Mouse (Mus musculus) layer of hippocampus, adult 18-20 months (tissue): ENCODE measurements around the gene Mast4. TPM values are rescaled to one million over a fixed set of nuclear protein-coding genes. Genes with fewer than 3 reads are reported as not detected.

ENCODE experiments used
- DNase-seq, 2 experiments: peaks; one replicate each; pipeline ENCODE4 v3.0.0; 2022; ENCODE audit warnings: low spot score in 2 of 2
- total RNA-seq, 2 experiments: library from RNA; stranded (reverse); gene quantifications; 2 replicates each; pipeline ENCODE4 v1.2.3; 2021

Gene Mast4
- total RNA-seq, 2 experiments from 2014 or later, result 60.1 to 68.2 TPM

DNA sequence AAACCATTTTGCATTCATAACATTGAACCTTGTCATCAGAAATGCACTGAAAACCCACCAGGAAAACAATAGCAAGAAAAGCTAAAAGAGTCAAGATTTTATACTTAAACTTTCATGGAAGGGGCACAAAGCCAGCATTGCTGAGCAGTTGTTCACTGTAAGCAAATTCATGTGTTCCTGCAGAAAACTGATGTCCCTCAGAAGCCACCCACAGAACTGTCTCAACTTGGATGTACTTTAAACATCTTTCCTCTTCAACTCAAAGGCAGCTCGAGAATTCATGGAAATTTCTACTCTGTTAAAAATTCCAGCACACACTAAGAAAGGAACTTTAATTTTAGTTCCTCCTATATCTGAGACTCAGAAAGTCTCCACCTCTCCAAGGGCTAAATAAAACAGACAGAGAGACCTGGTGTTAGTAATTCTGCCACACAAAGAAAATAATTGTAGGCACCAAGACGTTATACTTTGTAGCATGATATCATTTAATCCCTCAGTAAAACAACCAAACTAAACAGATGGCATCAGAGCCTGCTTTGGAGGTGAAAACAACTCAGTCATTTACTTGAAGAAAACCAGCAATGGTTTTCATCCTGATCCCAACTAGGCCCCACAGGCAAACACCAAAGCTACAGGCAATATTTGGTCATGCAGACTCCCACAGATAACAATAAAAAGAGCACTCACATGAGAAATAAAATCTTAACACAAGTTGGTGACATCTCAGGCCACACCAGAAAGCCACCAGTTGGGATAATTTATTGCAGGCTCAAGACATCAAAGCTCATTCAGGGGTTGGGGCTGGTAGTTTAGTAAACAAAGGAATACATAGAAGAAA lies 134.3 kb downstream of the Mast4 start:
- peak in 1 of 2 experiments; percentile 7 for DNase-seq

DNA sequence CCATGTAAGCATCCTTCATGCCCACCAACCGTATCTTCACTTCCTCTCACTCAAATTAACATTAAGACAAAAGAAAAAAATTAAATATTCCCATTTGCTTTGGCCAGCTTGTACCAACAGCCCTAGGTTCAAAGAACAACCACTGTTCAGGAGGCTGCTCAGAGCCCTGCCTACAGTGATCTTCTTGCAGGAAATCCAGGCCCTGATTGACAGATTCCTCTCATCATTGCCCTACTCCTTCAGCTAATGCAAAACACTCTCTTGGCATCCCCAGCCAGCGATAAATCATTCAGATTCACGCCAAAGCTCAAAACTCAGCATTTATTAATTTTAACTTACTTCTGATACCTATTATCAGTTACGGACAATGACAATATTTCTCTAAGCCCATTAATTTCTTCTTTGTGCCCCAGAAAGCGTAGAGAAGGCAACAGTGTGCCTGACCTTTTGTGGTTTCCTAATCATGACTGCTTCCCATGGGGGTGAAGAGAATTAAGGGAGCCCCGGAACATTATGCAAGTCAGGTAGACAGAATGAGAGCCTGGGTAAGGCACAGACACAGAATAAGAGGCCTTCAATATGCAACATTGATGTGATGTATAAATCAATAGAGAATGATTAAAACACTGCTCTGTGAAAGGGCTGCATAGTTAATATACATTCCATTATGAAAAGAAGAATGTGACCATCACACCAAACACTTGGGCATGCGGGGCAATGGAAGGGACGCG lies 135.9 kb downstream of the Mast4 start:
- DNase-seq, result no peak

DNA sequence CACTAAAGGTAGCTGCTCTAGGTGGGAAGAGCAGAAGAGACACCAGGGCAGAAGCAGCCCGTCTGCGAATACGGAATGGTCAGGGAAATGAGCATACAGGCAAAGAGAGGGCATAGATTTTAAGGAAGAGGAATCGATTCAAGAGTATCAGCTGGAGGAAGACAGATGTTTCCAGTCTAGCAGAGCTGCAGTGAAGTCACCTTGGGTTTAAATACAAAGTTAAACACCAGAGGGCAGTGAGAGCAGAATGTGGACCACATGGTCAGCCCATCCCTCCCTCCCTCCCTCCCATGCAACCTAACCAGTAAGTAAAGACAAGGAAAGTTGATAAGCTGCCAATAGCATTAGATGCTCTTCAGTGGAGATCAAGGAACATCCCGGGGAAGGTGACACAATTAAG lies 138.0 kb downstream of the Mast4 start:
- no peak for DNase-seq

DNA sequence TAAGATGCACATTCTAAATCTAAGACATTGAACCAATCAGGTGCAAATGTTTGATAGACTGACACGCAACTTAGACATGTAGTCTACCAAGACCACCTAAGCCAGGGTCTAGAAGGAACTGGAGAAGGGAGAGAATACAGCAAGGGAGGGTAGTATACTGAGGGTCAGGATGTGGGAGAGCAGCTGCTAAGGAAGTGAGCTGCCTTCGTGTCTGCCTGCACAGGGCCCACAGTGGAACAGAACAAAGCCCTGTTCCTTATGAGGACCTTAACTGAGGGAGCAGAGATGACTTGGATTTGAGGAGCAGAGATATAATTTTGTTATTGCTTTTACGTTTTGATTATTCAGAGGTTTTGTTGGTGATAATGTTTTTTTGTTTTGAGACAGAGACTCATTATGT lies 138.4 kb downstream of the Mast4 start:
- DNase-seq, result no peak

DNA sequence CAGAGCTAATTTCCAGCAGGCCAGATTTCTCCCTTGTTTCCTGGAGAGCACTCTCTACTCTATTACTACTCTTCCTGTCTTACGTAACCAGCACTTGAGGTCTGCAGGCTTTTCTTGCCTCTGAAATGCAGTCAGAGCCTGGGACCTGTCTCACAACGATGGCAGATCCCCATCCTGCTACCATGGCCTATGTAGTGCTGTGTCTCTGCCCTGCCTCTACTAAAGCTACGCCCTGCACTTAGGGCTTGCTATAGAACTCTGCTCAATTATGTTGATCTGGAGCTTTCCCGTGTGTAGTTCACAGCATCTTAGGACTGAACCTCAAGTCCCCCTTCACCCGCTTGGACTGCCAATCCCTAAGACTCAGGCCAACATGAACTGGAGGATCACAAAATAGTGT lies 150.7 kb downstream of the Mast4 start:
- no peak for DNase-seq

DNA sequence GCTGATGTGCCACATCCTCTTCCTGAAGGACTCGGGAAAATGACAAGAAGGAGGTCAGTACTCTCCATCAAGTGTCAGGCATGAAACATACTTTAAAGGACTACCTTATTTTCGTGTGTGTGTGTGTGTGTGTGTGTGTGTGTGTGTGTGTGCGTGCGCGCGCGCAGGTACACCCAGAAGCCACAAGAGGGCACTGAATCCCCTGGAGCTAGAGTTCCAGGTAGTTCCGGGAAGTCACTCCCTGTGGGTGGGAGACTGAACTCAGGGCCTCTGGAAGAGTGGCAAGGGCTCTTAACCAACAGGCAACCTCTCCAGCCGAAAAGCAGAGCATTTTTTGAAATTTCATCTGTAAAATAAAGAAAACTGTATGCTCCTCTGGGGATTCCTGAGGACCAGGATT lies 152.5 kb downstream of the Mast4 start:
- DNase-seq, result no peak

DNA sequence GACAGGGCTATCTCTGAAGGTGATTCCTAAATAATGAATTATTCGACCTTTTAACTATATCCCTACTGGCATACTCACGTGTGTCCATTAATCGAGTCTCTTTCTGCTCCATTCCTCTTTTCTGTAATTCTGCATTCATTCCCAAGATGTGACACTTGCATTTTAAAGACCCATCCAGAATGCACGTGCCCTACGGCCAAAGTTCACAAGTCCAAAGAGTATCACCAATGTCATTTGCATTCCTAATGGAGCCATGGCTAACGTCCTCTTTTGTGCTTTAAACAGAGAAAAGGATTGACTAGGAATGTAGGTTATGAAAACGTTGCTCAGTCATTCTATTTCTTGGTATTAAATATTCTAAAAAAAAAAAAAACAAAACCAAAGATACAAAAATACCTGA lies 157.4 kb downstream of the Mast4 start:
- no peak for DNase-seq

DNA sequence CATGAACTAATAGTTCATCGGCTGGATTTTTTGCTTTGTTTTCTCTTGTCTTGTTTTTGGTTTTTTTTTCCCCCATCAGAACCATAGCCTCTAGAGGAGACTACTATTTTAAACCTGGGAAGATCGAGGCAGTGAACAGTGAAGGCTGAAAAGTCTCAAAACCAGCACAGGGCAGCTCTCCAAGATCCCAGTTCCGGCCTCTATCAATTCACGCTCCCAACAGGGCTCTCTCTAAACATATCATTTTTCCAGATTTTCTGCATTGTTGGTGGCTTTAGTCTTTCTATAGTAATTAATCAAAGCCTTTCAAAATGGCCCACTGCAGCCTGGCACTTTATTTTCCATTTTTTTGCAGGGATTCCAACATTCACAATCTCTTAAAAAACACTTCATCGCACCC lies 159.9 kb downstream of the Mast4 start:
- DNase-seq, result no peak

DNA sequence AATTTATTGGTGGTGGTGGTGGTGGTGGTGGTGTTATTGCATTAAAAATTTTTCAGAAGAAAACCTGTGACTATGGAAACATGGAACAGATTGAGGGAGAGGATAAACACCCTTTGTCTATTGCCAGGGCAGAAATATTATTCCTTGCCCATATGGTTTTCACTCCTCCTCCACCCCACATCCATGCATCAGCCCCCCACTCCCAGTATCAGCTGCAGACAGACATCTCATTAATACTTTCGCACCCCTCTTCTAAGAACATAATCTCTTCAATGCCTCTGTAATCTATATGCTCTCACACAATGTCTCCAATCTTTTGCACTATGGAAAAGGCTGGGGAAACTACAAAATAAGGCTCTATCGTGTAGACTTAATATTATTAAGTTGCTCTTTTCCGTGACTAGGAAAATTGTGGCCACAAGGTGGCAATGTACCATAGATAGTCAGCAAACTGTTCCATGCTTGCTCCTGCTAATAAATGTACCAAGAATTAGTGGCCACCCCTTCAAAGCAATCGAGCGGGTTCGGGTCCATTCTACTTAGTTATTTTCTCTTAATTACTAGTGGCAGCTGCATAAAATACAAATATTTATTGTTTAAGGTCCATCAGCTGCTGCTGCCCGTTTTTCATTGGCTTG lies 160.6 kb downstream of the Mast4 start:
- DNase-seq, result peak; percentile 46 to 92

DNA sequence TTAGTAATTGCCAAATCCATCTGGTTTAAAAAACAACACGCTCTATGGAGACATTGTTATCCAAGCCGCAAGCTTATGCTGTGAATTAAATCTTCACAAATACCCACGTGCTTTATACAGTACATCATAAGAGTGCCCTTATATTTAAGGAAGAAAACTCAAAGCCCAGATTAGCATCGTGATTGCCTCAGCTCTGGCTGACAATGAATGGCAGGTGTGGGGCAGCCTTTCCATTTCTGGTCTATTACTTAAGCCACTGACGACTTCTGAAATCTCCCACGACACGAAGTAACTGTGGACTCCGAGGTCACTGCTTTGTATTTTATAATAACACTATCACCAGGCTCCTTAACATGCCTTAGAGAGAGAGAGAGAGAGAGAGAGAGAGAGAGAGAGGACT lies 182.4 kb downstream of the Mast4 start:
- DNase-seq, result no peak

DNA sequence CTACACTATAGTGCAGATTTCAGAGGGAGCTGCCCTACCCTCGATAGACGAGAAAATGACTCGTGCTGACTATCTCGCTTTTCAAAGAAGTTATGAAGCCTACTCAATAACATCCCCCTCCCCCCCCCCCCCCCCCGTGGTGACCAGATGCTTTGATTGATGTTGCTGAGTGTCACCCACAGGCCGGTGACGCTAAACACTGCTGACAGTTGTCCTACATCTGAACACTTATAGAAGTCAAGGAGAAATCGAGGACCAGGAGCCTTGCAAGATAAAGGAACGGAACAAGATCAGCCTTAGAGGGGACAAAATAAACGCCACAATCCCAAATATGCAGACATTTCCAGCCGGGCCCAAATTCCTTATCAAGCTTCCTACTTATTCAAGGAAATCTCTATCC lies 183.1 kb downstream of the Mast4 start:
- no peak for DNase-seq

DNA sequence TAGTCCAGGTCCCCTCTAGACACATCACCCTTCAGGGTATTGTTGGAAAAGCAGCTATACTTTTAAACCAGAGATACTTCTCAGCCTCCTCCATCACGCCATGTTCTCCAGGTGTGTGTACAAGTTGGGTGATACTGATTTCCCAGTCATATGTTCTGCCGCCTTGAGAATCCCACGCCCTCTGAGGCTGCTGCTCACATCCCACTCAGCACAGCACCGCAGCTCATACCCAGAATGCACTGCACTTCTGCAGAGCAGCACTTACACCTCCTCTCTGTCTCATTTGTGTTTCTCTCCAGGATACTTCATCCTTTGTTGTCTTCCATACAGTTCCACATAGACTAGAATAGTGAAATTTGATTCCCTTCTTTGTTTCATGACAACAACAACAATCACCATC lies 183.6 kb downstream of the Mast4 start:
- peak; percentile 10 to 44 for DNase-seq

DNA sequence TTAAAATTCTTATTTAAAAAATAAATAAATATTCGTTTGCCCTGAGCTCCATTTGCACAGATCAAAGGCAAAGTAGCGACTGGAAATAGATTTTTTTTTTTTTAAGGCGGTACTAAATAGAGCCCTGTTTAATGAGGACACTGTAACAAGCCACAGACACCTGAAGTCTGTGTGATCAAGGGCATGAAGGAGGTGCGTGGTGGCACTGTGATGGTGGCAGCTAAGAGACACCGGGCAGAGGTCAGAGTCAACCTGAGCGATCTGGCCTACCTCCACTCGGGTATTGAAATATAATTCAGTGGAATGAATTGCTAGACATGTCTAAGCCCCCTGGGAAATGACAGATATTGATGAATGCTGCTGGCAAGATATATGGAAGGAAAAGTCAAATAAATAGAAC lies 184.9 kb downstream of the Mast4 start:
- DNase-seq, result no peak

DNA sequence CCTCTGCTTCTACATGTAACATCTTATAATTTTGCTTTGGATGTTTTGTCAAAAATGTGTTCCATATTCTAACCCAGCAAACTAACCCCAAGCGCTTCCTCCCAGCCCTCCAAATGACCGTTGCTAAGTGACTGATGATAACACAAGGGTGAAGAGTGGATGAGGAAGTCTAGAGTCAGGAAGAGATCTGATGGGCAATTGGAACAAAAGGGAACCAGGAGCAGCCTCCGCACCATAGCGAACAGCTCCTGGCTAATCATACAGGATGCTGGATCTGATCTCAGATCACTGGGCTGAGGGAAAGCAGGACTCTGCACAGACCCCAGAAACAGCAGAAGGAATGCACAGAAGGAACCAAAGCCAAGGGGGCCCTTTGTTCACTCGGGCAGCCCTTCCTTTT lies 190.0 kb downstream of the Mast4 start:
- no peak for DNase-seq

DNA sequence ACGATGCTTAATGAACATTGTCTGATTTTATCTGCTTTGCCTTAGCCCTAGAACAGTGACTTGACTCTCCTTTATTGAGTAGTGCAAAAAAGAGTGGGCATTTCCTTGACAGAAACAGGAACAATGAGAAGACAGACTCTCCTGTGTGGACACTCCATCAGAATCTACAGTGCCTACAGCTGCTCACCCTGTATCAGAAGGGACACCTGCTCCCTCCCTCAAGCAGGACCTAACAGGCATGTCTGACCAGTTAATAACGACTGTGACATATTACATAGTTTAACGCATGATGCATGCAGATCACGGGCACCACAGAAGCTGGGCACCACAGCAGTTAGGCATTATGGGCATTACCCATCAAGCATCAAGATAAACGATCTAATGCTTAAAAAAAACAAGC lies 193.0 kb downstream of the Mast4 start:
- no peak for DNase-seq

DNA sequence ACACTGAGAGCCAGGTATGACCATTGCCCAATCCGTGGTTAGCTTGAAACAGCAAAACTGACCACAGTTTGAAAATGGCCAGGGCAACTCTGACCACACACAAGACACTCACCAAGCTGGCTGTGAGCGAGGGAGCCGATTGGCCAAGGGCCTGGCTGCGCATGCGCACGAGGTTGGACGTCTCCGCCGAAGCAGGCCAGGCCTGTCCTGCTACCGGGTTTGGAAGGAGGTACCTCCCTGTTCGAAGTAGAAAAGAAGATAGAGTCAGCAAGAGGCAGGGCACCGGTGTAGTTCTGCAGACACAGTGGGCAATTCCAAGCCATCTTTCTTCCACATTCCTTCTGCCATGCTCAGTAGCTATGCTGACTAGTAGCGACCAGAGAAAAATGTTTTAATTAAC lies 194.2 kb downstream of the Mast4 start:
- no peak for DNase-seq

DNA sequence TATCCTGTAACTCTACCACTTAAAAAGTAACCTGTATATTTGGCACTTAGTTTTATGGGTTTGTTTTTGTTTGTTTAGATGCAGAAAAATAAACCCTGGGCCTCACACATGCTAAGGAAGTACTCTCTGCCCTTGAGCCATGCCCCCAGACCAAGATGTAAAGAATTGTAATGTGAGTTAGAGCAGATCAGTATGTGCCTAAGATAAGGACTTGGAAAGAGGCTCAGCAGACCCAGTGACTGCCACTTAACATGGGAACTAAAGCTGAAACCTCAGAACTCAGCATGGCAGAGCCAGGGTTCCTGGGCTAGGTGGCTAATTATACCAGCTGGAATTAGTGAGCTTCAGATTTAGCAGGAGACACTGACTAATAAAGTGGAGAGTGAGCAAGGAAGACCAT lies 196.0 kb downstream of the Mast4 start:
- DNase-seq, result no peak

DNA sequence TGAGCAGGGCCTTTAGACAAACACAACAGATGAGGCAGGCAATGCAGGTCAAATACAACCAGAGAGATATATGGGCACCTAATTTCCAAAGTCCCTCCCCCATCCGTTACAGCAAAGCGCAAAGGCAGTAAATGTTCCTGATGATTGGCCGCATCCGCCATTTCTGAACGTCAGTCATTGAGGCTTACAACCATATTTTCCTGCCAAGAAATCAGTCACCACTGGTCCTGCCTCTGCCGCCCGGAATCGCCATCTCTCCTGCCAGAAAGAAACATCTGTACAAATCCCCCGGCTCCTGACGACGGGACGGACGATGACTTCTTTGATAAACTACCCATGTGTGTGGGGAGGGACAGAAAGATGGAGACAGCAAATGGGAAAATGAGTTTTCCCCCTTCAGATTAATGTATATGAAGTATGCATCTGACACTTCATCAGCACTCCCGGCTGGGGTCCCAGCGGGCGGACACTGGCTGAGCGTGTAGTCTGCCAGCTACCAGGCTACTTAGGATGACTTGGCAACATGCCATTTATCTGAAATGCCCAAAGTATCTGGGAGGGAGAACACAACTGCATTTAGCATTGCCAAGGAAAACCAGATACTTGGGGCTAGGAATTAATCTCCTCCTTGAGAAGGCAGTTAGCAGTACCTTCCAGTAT lies 198.9 kb downstream of the Mast4 start:
- no peak for DNase-seq

DNA sequence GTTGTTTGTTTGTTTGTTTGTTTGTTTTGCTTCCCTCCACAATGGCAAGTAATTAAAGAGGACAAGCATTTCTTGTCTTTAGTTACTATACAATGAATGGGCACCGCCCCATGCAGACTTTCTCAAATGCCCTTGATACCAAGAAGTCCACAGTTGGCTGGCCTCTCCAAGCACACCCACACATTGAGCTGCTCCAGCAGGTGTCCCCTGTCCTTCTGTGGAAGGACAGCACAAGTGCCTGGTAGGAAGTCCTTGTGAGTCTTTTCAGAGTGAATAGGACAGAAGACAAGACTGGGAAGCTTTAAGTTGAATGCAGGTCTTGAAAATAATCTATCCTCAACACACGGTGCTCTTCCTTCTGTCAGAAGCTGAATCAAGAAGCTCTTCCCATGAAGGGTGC lies 202.5 kb downstream of the Mast4 start:
- no peak for DNase-seq

DNA sequence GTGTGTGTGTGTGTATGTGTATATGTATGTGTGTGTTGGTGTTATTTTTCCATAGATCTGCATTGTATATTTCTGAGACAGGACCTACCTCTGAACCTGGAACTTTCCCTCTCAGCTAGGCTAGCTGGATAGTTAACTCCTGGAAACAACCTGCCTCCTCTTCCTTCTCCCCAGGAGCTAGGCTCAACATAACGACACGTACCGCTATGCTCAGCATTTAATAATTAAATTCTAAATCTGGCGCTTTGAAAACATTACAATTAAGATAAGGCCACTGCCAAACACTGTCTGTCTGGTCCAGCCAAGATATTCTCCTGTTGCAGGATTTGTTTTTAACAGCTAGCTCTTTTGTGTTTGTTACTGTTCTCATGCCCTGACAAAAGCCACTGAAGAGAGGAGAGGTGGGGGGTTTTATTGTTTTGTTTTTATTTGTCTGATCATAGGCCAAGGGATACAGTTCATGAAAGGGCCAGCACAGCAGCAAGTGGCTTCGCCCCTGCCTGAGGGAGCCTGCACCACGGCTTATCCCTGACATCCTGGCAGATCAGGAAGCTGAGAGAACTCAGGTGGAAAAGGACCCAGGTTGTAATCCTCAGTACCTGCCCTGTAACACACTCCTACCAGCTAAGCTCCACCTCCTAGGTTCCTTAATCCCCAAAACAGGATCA lies 205.0 kb downstream of the Mast4 start:
- DNase-seq, result no peak

DNA sequence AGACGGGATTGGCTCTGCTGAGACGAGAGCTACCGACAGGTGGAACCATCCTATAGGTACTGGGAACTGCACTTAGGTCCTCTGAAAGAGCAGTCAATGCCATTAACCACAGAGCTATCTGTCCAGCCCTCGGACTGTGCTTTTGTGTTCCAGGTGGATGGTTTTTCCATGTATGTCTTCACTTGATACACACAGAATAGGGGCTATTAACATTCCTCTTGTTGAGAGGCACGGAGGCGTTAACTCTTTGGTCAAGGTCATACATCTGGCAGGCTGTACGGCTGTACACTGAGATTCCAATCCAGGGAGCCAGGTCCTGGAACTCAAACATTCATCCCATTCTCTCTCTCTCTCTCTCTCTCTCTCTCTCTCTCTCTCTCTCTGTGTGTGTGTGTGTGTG lies 205.6 kb downstream of the Mast4 start:
- no peak for DNase-seq
